12 mouse cellular contexts compared by ENCODE assay signal in the genomic region with DNA sequence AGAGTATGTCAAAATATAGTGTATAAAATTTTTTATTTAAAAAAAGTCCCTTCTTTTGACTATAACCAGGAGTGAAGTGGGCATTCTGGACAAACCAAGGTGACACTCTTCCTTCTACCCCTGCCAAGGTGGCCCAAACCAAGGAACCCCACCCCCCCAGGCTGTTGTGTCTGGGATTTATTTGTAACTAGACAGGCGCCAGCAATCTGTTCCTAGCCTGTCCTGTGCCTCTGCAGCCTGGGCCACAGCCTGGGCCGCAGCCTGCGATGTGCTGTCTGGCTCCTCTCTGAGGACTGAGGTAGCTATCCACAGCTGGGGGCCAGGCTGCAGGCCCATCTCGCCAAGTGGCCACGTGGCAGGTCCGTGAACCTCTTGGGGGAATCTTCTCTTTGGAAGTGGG.
"Had no signal": no experiment of that assay in that cellular context is flagged by ENCODE, and none has a peak within 500 bp of the region (broad histone marks: within the 10 kb centered on the region; RNA-seq: fewer than 3 reads in every experiment).

No protein-coding gene starts in this region.

- H3K36me3 ChIP-seq: liver, embryonic 15.5 days had no signal

- ATAC-seq: lung, postnatal 0 days had no signal

- H3K4me2 ChIP-seq: liver, embryonic 11.5 days; liver, embryonic 15.5 days; neural tube, embryonic 13.5 days had no signal

- H3K27me3 ChIP-seq: liver, embryonic 15.5 days; neural tube, embryonic 13.5 days had no signal

- H3K9me3 ChIP-seq: liver, embryonic 15.5 days; neural tube, embryonic 13.5 days had no signal

- DNase-seq: kidney, adult 2 months; kidney, postnatal 25 days; lung, adult 2 months; lung, postnatal 36 days; right cerebral cortex, postnatal 4 days; spleen, adult 18-20 months; thymus, adult 18-20 months; thymus, postnatal 14 days had no signal

- H3K9ac ChIP-seq: liver, embryonic 15.5 days; neural tube, embryonic 13.5 days had no signal

- H3K4me3 ChIP-seq: liver, embryonic 15.5 days; neural tube, embryonic 13.5 days had no signal

- H3K27ac ChIP-seq: liver, embryonic 15.5 days; neural tube, embryonic 13.5 days had no signal
